Mouse (Mus musculus): ENCODE results near the gene Abhd18.

The Abhd18 gene

DNA sequence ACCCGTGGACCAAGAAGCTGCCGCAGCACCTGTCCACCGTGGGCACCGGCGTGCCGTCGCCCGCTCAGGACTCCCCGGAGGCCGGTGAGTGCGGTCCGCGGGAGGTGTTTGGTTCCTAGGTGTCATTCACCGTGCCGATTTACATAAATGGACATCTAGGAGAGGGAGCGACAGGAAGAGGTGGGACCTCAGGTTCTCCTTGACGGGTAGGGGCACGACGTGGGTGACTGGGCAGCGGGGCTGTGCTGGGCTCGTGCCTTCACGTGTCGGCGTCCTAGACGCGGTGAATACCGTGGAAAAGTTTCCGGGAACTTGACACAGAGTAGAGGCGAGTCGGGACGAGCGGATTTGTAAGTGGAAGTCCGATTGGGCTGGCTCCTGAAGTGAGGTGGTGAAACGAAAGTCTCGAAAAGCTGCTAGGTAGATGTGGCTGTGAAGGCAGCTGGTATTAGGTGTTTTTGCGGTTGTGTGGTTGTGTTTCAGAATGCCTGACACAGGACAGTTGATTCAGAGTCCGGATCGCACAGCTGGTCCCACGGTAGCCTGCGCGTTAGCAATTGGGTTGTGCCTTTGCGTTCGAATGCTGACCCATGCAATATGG is 103.9 kb downstream of the Abhd18 start:
- in situ Hi-C loops (cut with MboI), result no loop called here

DNA sequence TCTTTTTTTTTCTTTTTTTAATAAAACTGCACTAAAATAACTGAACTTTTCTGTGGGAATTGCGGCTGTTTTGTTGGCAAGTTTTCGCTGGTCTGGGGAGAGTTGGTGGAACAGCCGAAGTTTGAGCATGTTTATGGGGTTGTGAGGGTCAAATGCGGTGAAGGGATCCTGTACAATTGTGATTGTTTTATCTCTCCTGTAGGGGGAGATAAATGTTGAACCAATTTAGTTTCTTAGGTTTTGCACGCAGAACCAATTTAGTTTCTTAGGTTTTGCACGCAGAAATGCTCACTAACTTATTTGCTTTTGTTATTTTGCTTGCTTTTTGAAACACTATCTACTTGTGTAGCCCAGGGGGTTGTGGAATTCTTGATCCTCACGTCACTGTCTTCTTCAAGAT is 104.6 kb downstream of the Abhd18 start:
- in situ Hi-C loops (cut with MboI), result no loop called here

DNA sequence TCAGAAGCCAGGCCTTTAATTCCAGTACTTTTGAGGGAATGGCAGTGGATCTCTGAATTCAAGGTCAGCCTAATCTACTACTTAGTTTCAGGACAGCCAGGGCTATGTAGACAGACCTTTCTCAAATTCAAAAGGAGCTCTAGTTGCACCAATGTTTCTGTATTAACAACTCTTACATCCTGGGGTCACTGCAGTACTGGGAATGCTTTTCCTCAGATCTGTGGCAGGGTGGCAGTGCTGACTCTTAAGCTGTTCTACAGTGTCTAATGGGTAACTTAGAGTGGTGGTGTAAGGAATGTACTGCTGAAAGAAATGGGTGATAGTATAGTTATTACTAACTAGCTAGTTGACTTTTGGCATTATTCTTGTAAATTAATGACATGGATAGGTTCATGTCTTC is 105.8 kb downstream of the Abhd18 start:
- in situ Hi-C loops (cut with MboI), result no loop called here

- in situ Hi-C loops (cut with MboI), result no loop called here
These were observed 108.0 kb downstream of the Abhd18 start for GRCm38 (mm10) chr3:40954792-40955191.

DNA sequence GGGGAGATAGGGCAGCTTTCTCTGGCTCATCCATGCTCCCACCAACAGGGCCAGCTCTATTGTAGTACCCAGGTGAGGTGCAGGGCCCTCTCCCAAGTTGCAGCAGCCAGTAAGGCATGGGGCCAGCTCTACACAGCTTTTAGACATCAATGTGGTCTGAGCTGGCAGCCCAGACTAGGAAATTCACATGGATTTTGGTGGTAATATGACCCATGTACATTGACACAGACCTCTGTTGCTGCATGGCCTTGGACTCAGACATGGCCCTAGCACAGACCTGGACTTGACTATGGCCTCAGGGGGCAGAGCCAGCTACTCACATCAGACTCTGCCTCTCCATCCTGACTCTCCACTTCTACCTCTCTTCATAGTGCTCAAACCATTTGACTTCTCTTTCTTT is 112.1 kb downstream of the Abhd18 start:
- in situ Hi-C loops (cut with MboI), result no loop called here

DNA sequence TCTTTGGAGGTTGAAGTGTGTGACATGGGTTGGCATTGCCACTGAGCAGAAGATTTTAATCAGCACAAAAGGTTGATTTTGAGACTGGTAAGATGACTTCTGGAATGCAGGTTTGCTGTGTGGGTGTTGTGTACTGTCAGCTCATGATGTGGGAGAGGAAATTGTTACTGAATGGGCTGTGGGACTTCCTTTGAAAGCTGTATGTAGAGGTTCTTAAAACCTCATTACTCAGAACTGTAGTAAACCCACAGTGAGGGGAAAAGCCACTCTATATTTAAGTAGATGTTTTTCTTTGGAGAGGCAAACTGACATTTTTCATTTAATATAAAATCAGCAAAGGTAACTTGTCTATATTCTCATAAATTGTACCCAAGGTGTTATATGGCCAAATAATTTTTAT is 134.0 kb downstream of the Abhd18 start:
- in situ Hi-C loops (cut with MboI), result no loop called here

GRCm38 (mm10) chr3:40987539-40987938 is 140.8 kb downstream of the Abhd18 start:
- in situ Hi-C loops (cut with MboI), result no loop called here
